Mouse (Mus musculus): Measurements from ENCODE around the gene Elmo2.

GRCm38 (mm10) chr2:165277188-165277740 lies 49.0 kb downstream of the Elmo2 start:
- TF ChIP-seq CTCF (IDR thresholded peaks at IDR 0.05; ENCODE audit: borderline replicate concordance, control insufficient read depth, extremely low read depth, insufficient read depth, low read length, poor library complexity): no peak
- no peak for TF ChIP-seq POLR2A (IDR thresholded peaks at IDR 0.05; ENCODE audit: control insufficient read depth, extremely low read depth, insufficient read depth, low read length, poor library complexity)

All from thymus, adult 2 months (tissue).